Mouse (Mus musculus): ENCODE data around the gene Padi6.

DNA sequence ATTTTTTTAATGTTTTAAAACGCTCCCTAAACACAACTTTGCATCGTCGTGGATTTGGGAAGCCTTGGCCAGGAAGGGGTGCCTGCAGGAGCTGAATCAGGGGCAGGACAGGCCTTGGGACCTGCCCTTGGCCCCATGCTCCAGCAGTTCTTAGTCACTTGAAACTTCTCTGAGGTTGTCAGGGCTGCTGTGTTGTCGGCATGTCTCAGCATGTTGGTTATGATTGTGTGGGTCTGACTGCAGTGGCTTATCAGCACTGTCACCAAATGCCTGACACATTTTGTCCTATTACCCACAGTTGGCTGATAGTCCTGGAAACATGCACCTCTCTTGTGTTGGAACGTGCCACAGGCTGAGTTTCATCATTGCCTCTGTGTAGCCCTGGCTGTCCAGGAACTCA, 22.4 kb downstream of the Padi6 start:
- TF ChIP-seq POLR2A (IDR thresholded peaks at IDR 0.05; ENCODE audit: borderline replicate concordance, insufficient read depth, low read length) (no peak), CTCF (IDR thresholded peaks at IDR 0.05; ENCODE audit: borderline replicate concordance, insufficient read depth, low read depth, low read length) (no peak)

Data from cerebellum, adult 2 months (tissue).